Mouse (Mus musculus): ENCODE data around the gene Fam129a.

The Fam129a gene

DNA sequence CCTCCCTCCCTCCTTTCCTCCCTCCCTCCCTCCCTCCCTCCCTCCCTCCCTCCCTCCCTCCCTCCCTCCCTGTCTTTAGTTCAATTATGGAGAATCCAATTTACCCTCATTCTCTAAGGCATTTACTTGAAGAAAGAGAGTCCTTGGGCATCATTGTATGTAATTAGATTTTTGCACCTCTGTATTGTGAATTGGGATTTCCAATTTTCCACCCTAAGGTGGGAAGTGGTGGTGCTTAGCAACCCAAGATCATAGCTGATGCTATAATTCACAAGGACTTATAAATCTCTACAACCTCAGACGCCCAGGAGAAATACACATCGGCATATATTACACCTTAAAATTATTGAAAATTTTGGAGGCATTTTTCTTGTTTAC is 59.3 kb downstream of the Fam129a start:
- TF ChIP-seq GATA4 (IDR thresholded peaks at IDR 0.05; ENCODE audit: insufficient replicate concordance, low read length), result no peak

GRCm38 (mm10) chr1:151631061-151631460 is 60.1 kb downstream of the Fam129a start:
- no peak for TF ChIP-seq GATA4 (IDR thresholded peaks at IDR 0.05; ENCODE audit: insufficient replicate concordance, low read length)

- TF ChIP-seq GATA4 (IDR thresholded peaks at IDR 0.05; ENCODE audit: insufficient replicate concordance, low read length), result no peak
Measured at GRCm38 (mm10) chr1:151631703-151632294, 60.8 kb downstream of the Fam129a start.

GRCm38 (mm10) chr1:151632567-151633356 is 61.8 kb downstream of the Fam129a start:
- no peak for TF ChIP-seq GATA4 (IDR thresholded peaks at IDR 0.05; ENCODE audit: insufficient replicate concordance, low read length)

- no peak for TF ChIP-seq GATA4 (IDR thresholded peaks at IDR 0.05; ENCODE audit: insufficient replicate concordance, low read length)
Measured at GRCm38 (mm10) chr1:151636637-151637036, 65.7 kb downstream of the Fam129a start.

DNA sequence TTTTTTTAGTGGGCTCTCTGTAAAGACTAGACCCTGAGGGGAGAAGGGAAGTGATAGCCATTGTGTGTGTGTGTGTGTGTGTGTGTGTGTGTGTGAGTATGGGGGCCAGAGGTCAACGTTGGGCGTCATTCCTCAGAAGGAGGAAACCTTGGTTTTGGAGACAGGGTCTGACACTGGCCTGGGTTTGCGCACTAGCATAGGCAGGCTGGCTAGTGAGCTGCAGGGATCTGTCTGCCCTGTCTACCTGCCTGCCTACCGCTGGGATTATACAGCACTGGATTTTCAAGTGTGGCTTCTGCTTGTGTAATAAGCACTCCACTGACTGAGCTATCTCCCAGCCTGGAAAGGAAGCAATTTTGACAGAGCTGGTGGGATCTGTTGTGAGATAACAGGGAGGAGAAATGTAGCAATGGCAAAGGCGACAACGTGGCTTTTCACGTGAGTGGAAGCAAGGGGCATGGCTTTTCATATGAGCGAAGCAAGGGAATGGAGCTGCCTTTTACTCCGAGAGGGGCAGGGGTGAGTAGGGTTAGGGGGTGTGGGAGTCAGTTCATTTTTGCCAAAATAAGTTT is 66.5 kb downstream of the Fam129a start:
- TF ChIP-seq GATA4 (IDR thresholded peaks at IDR 0.05; ENCODE audit: insufficient replicate concordance, low read length), result no peak

DNA sequence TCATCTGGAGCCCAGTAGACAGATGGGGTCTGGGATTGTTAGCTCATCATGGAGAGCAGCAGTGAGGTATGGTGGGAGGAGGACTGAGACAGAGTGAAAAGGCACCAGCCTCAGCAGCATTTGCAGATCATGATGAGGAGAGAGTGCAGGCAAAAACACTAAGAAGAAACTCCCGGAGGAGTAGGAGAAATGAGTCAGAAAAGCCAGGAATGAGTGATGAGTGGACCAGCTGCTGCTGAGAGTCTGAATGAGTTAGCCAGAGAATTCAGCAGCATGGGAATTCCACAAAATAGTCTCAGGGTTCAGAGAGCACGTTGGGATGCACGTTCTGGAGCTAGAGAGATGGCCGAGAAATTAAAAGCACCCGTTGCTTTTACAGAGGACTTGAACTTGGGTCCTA is 67.4 kb downstream of the Fam129a start:
- no peak for TF ChIP-seq GATA4 (IDR thresholded peaks at IDR 0.05; ENCODE audit: insufficient replicate concordance, low read length)

- TF ChIP-seq GATA4 (IDR thresholded peaks at IDR 0.05; ENCODE audit: insufficient replicate concordance, low read length), result no peak
Measured at GRCm38 (mm10) chr1:151638770-151639169, 67.8 kb downstream of the Fam129a start.

DNA sequence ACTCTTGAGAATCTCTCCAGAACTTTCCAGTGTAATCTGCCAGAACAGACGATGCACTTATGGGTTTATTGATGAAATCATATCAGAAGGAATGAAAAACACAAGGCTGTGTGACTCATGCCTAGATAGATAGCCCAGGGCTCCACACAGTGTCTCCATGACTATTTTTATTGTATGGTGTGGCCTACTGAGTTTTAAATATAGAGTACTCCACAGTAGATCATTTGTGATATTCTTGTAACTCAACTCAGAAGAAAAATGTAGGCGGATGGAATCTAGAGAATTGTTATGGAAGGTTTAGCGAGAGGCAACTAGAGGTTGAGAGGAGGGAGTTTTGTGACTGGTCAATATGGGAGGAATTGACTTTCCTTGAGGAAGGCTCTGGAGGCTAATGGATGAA is 75.4 kb downstream of the Fam129a start:
- no peak for TF ChIP-seq GATA4 (IDR thresholded peaks at IDR 0.05; ENCODE audit: insufficient replicate concordance, low read length)

GRCm38 (mm10) chr1:151648099-151648498 is 77.1 kb downstream of the Fam129a start:
- TF ChIP-seq GATA4 (IDR thresholded peaks at IDR 0.05; ENCODE audit: insufficient replicate concordance, low read length), result no peak

DNA sequence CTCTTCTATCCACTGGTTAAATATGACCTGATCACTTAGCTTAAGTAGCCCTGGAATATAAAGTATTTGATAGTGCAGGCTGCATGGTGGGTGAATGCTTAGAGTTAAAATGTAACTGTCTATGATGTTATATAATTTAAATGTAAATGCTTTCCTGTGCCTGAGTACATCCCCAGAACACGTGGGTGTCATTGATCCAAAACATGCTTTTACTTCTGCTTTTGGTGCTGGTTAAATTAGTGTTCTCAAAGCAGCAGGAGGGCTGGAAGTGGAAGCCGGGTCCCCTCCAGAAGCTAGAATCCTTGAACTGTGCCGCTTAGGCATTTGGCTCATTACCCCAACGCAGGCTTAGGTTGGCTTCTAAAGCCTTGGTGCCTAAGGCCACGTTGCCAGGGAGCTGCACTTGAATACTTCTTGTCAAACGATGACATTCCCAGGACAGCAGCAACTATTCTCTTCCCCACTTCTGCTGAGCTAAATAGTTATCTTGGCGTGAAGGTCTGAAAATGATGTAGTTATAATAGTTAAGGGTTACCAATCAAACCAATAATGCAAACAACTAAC is 86.1 kb downstream of the Fam129a start:
- no peak for TF ChIP-seq GATA4 (IDR thresholded peaks at IDR 0.05; ENCODE audit: insufficient replicate concordance, low read length)

- no peak for TF ChIP-seq GATA4 (IDR thresholded peaks at IDR 0.05; ENCODE audit: insufficient replicate concordance, low read length)
Measured at GRCm38 (mm10) chr1:151658291-151658830, 87.4 kb downstream of the Fam129a start.

GRCm38 (mm10) chr1:151659636-151660035 is 88.7 kb downstream of the Fam129a start:
- no peak for TF ChIP-seq GATA4 (IDR thresholded peaks at IDR 0.05; ENCODE audit: insufficient replicate concordance, low read length)

DNA sequence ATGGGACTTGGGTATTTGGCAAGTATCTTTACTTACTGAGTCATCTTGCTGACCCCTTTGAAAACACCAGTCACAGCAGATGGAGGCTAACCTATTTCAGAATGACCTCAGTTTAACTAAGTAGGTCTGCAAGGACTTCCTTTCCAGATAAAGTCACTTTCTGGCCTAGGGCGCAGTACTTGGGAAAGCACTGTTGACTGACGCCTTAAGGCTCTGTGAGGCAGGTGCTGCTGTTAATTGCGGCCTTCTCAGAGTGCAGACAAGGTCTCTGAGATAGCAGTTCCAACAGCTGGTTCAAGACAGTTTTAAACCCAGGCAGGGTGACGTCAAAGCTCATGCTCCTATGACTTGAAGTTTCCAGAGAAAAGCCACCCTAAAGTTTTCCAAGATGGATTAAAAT is 89.3 kb downstream of the Fam129a start:
- no peak for TF ChIP-seq GATA4 (IDR thresholded peaks at IDR 0.05; ENCODE audit: insufficient replicate concordance, low read length)

- TF ChIP-seq GATA4 (IDR thresholded peaks at IDR 0.05; ENCODE audit: insufficient replicate concordance, low read length), result no peak
Measured at GRCm38 (mm10) chr1:151660883-151661282, 89.9 kb downstream of the Fam129a start.

Data from liver, adult (tissue).